Mouse (Mus musculus) erythroblast, embryonic 14.5 days (primary cell): ENCODE data around the gene Eif6. TPM values are rescaled to one million over a fixed set of nuclear protein-coding genes. Genes with fewer than 3 reads are reported as not detected.

Experiments used
- H3K27me3 ChIP-seq: 2 replicates; pipeline ENCODE4 v1.6.1; 2012; ENCODE audit warnings: inconsistent platforms; ENCODE audit not compliant: control insufficient read depth
- H3K36me3 ChIP-seq: 2 replicates; pipeline ENCODE4 v1.6.1; 2012; ENCODE audit warnings: mild to moderate bottlenecking, inconsistent platforms; ENCODE audit not compliant: control insufficient read depth
- H3K4me1 ChIP-seq: 2 replicates; pipeline ENCODE4 v1.6.1; 2012; ENCODE audit warnings: inconsistent platforms; ENCODE audit not compliant: control insufficient read depth
- H3K4me3 ChIP-seq: replicated peaks from 2 replicates; pipeline ENCODE3; 2012; ENCODE audit warnings: moderate library complexity, mild to moderate bottlenecking, inconsistent platforms
- H3K9me3 ChIP-seq: 2 replicates; pipeline ENCODE4 v1.6.1; 2012; ENCODE audit warnings: low read length, inconsistent platforms, mixed read lengths; ENCODE audit not compliant: control insufficient read depth
- GATA1 ChIP-seq: IDR thresholded peaks from 2 replicates; pipeline ENCODE4 v1.6.1; 2012; ENCODE audit warnings: low read length, inconsistent platforms, mixed read lengths
- TAL1 ChIP-seq: IDR thresholded peaks from 3 replicates; pipeline ENCODE4 v1.6.1; 2012; ENCODE audit warnings: low read length, inconsistent platforms, mixed read lengths
- polyA plus RNA-seq: library from polyadenylated mRNA; stranded (reverse); fragments of >175 nt; gene quantifications from 2 replicates; pipeline ENCODE4 v1.2.3, GENCODE M21; 2012

The Eif6 gene
- polyA plus RNA-seq, 1 experiment: 18.6 TPM

GRCm38 (mm10) chr2:155817301-155818245 lies 9.2 kb downstream of the Eif6 start:
- Histone ChIP-seq H3K4me1 (peaks cover 35% of the 10 kb centered on the region), H3K4me3 (peak overlapping the region; percentile 85), H3K27me3 (peaks cover 2% of the 10 kb centered on the region), H3K9me3 (no peaks in the 10 kb centered on the region), H3K36me3 (peaks cover 33% of the 10 kb centered on the region)
- TF ChIP-seq TAL1 (no peak), GATA1 (no peak)

- no peak for TF ChIP-seq GATA1
- TF ChIP-seq TAL1: no peak
- Histone ChIP-seq H3K4me3 (no peak overlapping the region), H3K9me3 (no peaks in the 10 kb centered on the region), H3K36me3 (peaks cover 20% of the 10 kb centered on the region), H3K27me3 (peaks cover 2% of the 10 kb centered on the region), H3K4me1 (peaks cover 32% of the 10 kb centered on the region)
These were observed 10.5 kb downstream of the Eif6 start for GRCm38 (mm10) chr2:155816179-155816578.

GRCm38 (mm10) chr2:155814829-155815228 lies 11.9 kb downstream of the Eif6 start:
- Histone ChIP-seq H3K9me3 (no peaks in the 10 kb centered on the region), H3K27me3 (peaks cover 2% of the 10 kb centered on the region), H3K4me1 (peaks cover 22% of the 10 kb centered on the region), H3K36me3 (peaks cover 7% of the 10 kb centered on the region), H3K4me3 (no peak overlapping the region)
- TF ChIP-seq GATA1 (no peak), TAL1 (no peak)

- no peak overlapping the region for H3K4me3 ChIP-seq
These were observed 14.1 kb downstream of the Eif6 start for GRCm38 (mm10) chr2:155812637-155813036.

GRCm38 (mm10) chr2:155811821-155812396 lies 14.8 kb downstream of the Eif6 start:
- Histone ChIP-seq H3K4me1 (no peaks in the 10 kb centered on the region), H3K4me3 (no peak overlapping the region), H3K9me3 (no peaks in the 10 kb centered on the region), H3K27me3 (peaks cover 5% of the 10 kb centered on the region), H3K36me3 (no peaks in the 10 kb centered on the region)
- TF ChIP-seq GATA1 (no peak), TAL1 (no peak)

More at GRCm38 (mm10) chr2:155812637-155813036, 14.1 kb downstream of the Eif6 start:
- Histone ChIP-seq H3K27me3 (peaks cover 5% of the 10 kb centered on the region), H3K4me1 (peaks cover under 1% of the 10 kb centered on the region; the same call in 1 of the 2 replicates), H3K9me3 (no peaks in the 10 kb centered on the region), H3K36me3 (no peaks in the 10 kb centered on the region)
- no peak for TF ChIP-seq GATA1
- no peak for TF ChIP-seq TAL1

GRCm38 (mm10) chr2:155809620-155810019 lies 17.1 kb downstream of the Eif6 start:
- TF ChIP-seq TAL1: no peak
- Histone ChIP-seq H3K36me3 (no peaks in the 10 kb centered on the region), H3K9me3 (no peaks in the 10 kb centered on the region), H3K27me3 (peaks cover 8% of the 10 kb centered on the region), H3K4me3 (no peak overlapping the region), H3K4me1 (no peaks in the 10 kb centered on the region)

- H3K27me3 ChIP-seq: peaks cover 6% of the 10 kb centered on the region; the same call in 1 of the 2 replicates
- no peaks in the 10 kb centered on the region for H3K9me3 ChIP-seq
- no peak for TF ChIP-seq GATA1
- no peak for TF ChIP-seq TAL1
- H3K36me3 ChIP-seq: no peaks in the 10 kb centered on the region
- no peak overlapping the region for H3K4me3 ChIP-seq
- H3K4me1 ChIP-seq: no peaks in the 10 kb centered on the region
These were observed 19.3 kb downstream of the Eif6 start for GRCm38 (mm10) chr2:155807408-155807807.

- Histone ChIP-seq H3K4me3 (no peak overlapping the region), H3K27me3 (peaks cover 6% of the 10 kb centered on the region; the same call in 1 of the 2 replicates), H3K9me3 (no peaks in the 10 kb centered on the region), H3K4me1 (no peaks in the 10 kb centered on the region), H3K36me3 (no peaks in the 10 kb centered on the region)
- TF ChIP-seq GATA1 (no peak), TAL1 (no peak)
These were observed 20.2 kb downstream of the Eif6 start for GRCm38 (mm10) chr2:155806548-155806947.

- Histone ChIP-seq H3K4me3 (no peak overlapping the region), H3K9me3 (no peaks in the 10 kb centered on the region), H3K4me1 (no peaks in the 10 kb centered on the region), H3K36me3 (no peaks in the 10 kb centered on the region), H3K27me3 (peaks cover 6% of the 10 kb centered on the region; the same call in 1 of the 2 replicates)
- TF ChIP-seq TAL1 (no peak), GATA1 (no peak)
These were observed 20.8 kb downstream of the Eif6 start for GRCm38 (mm10) chr2:155805925-155806255.
